In the genomic region with DNA sequence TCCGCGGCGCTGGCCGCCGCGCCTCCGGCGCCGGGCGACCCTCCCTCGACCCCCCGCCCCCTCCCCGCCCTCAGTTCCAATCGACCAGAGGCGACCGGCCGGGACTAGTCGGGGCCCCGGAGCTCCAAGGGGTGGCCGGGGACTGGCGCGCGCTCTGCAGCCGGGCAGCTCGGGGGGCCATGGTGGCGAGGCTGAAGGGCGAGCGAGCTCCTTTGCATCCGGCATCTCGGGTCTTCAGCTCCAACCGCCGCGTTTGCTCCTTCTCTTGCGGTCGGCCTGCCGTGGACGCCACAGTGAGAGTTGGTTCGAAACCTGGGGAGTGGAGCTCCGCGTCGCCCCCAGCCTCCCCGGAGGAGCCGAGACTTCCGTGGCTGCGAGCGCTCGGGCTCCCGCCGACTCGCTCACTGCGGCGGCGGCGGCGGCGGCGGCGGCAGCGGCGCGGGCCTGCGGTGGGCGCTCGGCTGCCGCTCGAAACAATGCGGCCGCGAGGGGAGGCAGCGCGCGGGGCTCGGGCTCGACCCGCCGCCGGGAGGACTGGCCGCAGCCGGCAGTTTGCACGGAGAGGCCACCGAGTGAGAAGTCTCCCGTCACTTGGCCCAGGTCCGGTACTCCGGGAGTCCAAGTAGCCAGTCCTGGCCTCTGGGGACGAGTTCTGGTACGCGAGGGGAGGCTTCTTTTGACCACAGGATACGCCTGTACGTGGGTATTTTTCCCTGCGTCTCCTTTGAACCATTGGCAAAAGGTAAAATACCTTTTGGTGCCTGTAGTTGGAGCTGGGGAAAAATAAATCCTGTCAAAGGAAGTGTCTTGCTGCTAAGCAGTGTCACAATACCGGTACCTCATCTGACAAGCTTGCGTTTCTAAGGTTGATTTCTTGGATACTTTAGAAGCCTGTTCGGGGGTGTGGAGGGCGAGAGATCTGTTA, we compare ENCODE assay signal across 7 mouse cellular contexts. TPM values are rescaled to one million over a fixed set of nuclear protein-coding genes. Genes with fewer than 3 reads are reported as not detected.
DNase-seq lines count a peak whose midpoint lies in the region; ATAC-seq lines count a peak whose summit lies in the region.

No protein-coding gene starts in this region.

- under 1% methylated on average over 73 of the region's 94 CpGs for WGBS in hindbrain, embryonic 16.5 days
- under 1% methylated on average over 70 of the region's 94 CpGs for WGBS in midbrain, embryonic 13.5 days
- WGBS in stomach, embryonic 16.5 days = under 1% methylated on average over 75 of the region's 94 CpGs

- no peaks in the 10 kb centered on the region for H3K36me3 ChIP-seq in hindbrain, embryonic 16.5 days (ENCODE audit: control insufficient read depth, insufficient read depth, low read length)
- no peaks in the 10 kb centered on the region for H3K36me3 ChIP-seq in midbrain, embryonic 13.5 days
- H3K36me3 ChIP-seq in stomach, embryonic 16.5 days (ENCODE audit: control insufficient read depth, insufficient read depth, low read length) = no peaks in the 10 kb centered on the region

- ATAC-seq in hindbrain, embryonic 16.5 days = peak; percentile 25
- peak; percentile 48 for ATAC-seq in midbrain, embryonic 13.5 days
- ATAC-seq in stomach, embryonic 16.5 days (ENCODE audit: insufficient read depth, low FRiP score) = peak; percentile 23

- H3K27ac ChIP-seq in hindbrain, embryonic 16.5 days (ENCODE audit: low read depth, low read length) = peak overlapping the region; percentile 94
- H3K27ac ChIP-seq in midbrain, embryonic 13.5 days = peak overlapping the region; percentile 96
- H3K27ac ChIP-seq in stomach, embryonic 16.5 days (ENCODE audit: low read length) = peak overlapping the region; percentile 79

- H3K9me3 ChIP-seq in hindbrain, embryonic 16.5 days (ENCODE audit: control insufficient read depth, low read length) = no peaks in the 10 kb centered on the region
- no peaks in the 10 kb centered on the region for H3K9me3 ChIP-seq in midbrain, embryonic 13.5 days
- H3K9me3 ChIP-seq in stomach, embryonic 16.5 days (replicated peaks; ENCODE audit: control insufficient read depth, low read length) = no peaks in the 10 kb centered on the region

- peak overlapping the region; percentile 72 for H3K4me2 ChIP-seq in hindbrain, embryonic 16.5 days (ENCODE audit: low read length)
- peak overlapping the region; percentile 78 for H3K4me2 ChIP-seq in midbrain, embryonic 13.5 days (replicated peaks)
- peak overlapping the region; percentile 76 for H3K4me2 ChIP-seq in stomach, embryonic 16.5 days (ENCODE audit: low read depth, low read length)

- DNase-seq in adrenal gland, postnatal 25 days = peak; percentile 46
- peak; percentile 56 to 65 for DNase-seq in cerebellum, postnatal 36 days
- peak; percentile 2 to 12 for DNase-seq in gastrocnemius, adult 8-10 months (ENCODE audit: low spot score in 2 of 2)
- peak; percentile 65 for DNase-seq in left cerebral cortex, postnatal 4 days

- H3K27me3 ChIP-seq in hindbrain, embryonic 16.5 days (replicated peaks; ENCODE audit: control insufficient read depth, insufficient read depth, low read length) = no peaks in the 10 kb centered on the region
- H3K27me3 ChIP-seq in midbrain, embryonic 13.5 days = peaks cover 9% of the 10 kb centered on the region
- H3K27me3 ChIP-seq in stomach, embryonic 16.5 days (ENCODE audit: control insufficient read depth, insufficient read depth, low read length) = no peaks in the 10 kb centered on the region

- intact Hi-C loops in left cerebral cortex, postnatal 4 days (cut with DNase I) = loop anchor here (5.0 to 10.0 kb wide), 3 partner anchors 121 to 1882 kb away; no protein-coding TSS in a partner anchor

- H3K9ac ChIP-seq in hindbrain, embryonic 16.5 days (ENCODE audit: low read depth, low read length) = peak overlapping the region; percentile 95
- peak overlapping the region; percentile 91 for H3K9ac ChIP-seq in midbrain, embryonic 13.5 days (replicated peaks)
- peak overlapping the region; percentile 84 for H3K9ac ChIP-seq in stomach, embryonic 16.5 days (ENCODE audit: low read length)

- H3K4me1 ChIP-seq in hindbrain, embryonic 16.5 days (ENCODE audit: control insufficient read depth, insufficient read depth, low read depth, low read length) = no peaks in the 10 kb centered on the region
- peaks cover 7% of the 10 kb centered on the region for H3K4me1 ChIP-seq in midbrain, embryonic 13.5 days (replicated peaks)
- no peaks in the 10 kb centered on the region; the same call in 1 of the 2 replicates for H3K4me1 ChIP-seq in stomach, embryonic 16.5 days (ENCODE audit: control insufficient read depth, insufficient read depth, low read length)

- H3K4me3 ChIP-seq in hindbrain, embryonic 16.5 days (ENCODE audit: low read length) = peak overlapping the region; percentile 79
- peak overlapping the region; percentile 77 for H3K4me3 ChIP-seq in midbrain, embryonic 13.5 days (replicated peaks)
- H3K4me3 ChIP-seq in stomach, embryonic 16.5 days (replicated peaks; ENCODE audit: low read length) = peak overlapping the region; percentile 78

RNA-seq across cellular contexts. Expression of gene Epha7, which starts 0.9 kb away (rescaled TPM):
- total RNA-seq in adrenal gland, postnatal 25 days (2021) = 2.0 and 3.4 TPM in 2 replicates
- total RNA-seq in gastrocnemius, adult 8-10 months (2022) = 1 to 10 TPM; 2.1 to 2.7 (median 2.5) TPM
- polyA plus RNA-seq in hindbrain, embryonic 16.5 days (2015; fragmentation: Nextera tagmentation; extraction: Ambion mirVana) = 66.6 and 66.8 TPM in 2 replicates
- total RNA-seq in left cerebral cortex, postnatal 4 days (2021) = 100 to 1,000 TPM; 105 to 110 TPM
- polyA plus RNA-seq in midbrain, embryonic 13.5 days (2015; fragmentation: Nextera tagmentation; extraction: Ambion mirVana) = 61.2 and 69.2 TPM in 2 replicates
- 18.0 and 23.4 TPM in 2 replicates for polyA plus RNA-seq in stomach, embryonic 16.5 days (2015; fragmentation: Nextera tagmentation; extraction: Ambion mirVana)

Comparison
In these comparisons a context has a peak if more than half of its experiments do, and no peak if none do; other contexts are left out.
1. Peak in every context shown above with its lines: DNase-seq, ATAC-seq, H3K4me3 ChIP-seq and H3K27ac ChIP-seq.
2. DNase-seq: peak in every context shown above with its lines; median percentile 65 in left cerebral cortex, postnatal 4 days; 60 in cerebellum, postnatal 36 days; 46 in adrenal gland, postnatal 25 days; 7 in gastrocnemius, adult 8-10 months.
3. RNA of gene Epha7, which starts 0.9 kb away (total RNA-seq): 105 to 110 TPM in left cerebral cortex, postnatal 4 days; 2.0 to 3.4 TPM in adrenal gland, postnatal 25 days and 2.1 to 2.7 TPM in gastrocnemius, adult 8-10 months; every median in the first group is over 10 times any median in the second.